Mouse (Mus musculus) neural tube, embryonic 15.5 days (tissue): ENCODE data around the gene Calr3. TPM values are rescaled to one million over a fixed set of nuclear protein-coding genes. Genes with fewer than 3 reads are reported as not detected.
A peak's percentile ranks its signal among the peaks of the same experiment; 100 is the strongest.

Experiments
- ATAC-seq: fragments of 200-750 bp; cut with Nextera tagmentation; 2 replicates; pipeline ENCODE4 v1.8.0; 2017; ENCODE audit warnings: mild to moderate bottlenecking, moderate TSS enrichment, moderate library complexity; ENCODE audit not compliant: low FRiP score
- H3K27ac ChIP-seq: fragments of 300-500 bp; sonication (generic); replicated peaks from 2 replicates; pipeline ENCODE4 v1.5.1; 2015; ENCODE audit warnings: mild to moderate bottlenecking, inconsistent platforms
- H3K27me3 ChIP-seq: fragments of 300-500 bp; sonication (generic); replicated peaks from 2 replicates; pipeline ENCODE4 v1.6.1; 2015; ENCODE audit warnings: inconsistent platforms
- H3K36me3 ChIP-seq: fragments of 300-500 bp; sonication (generic); 2 replicates; pipeline ENCODE4 v1.6.1; 2015; ENCODE audit warnings: inconsistent platforms
- H3K4me1 ChIP-seq: fragments of 300-500 bp; sonication (generic); 2 replicates; pipeline ENCODE4 v1.6.1; 2015; ENCODE audit warnings: inconsistent platforms
- H3K4me2 ChIP-seq: fragments of 300-500 bp; sonication (generic); 2 replicates; pipeline ENCODE4 v1.6.1; 2015; ENCODE audit warnings: inconsistent platforms, mild to moderate bottlenecking, moderate library complexity
- H3K4me3 ChIP-seq: fragments of 300-500 bp; sonication (generic); replicated peaks from 2 replicates; pipeline ENCODE4 v1.5.1; 2015; ENCODE audit warnings: mild to moderate bottlenecking, inconsistent platforms
- H3K9ac ChIP-seq: fragments of 300-500 bp; sonication (generic); replicated peaks from 2 replicates; pipeline ENCODE4 v1.6.1; 2015; ENCODE audit warnings: mild to moderate bottlenecking, inconsistent platforms
- H3K9me3 ChIP-seq: fragments of 300-500 bp; sonication (generic); replicated peaks from 2 replicates; pipeline ENCODE4 v1.6.1; 2016; ENCODE audit warnings: inconsistent platforms
- WGBS: fragments of 180-500 bp; shearing (Covaris S2); methylation state at CpG from one replicate; pipeline ENCODE4 v1.1.7; 2015; ENCODE audit warnings: mixed read lengths; 5-methylcytosine and 5-hydroxymethylcytosine counted together
- polyA plus RNA-seq: library from polyadenylated mRNA; unstranded; fragments of >200 nt; fragmentation: Nextera tagmentation; extraction: Ambion mirVana; gene quantifications from 2 replicates; pipeline ENCODE4 v1.2.1, GENCODE M21; 2015

Calr3 gene
- polyA plus RNA-seq, 1 experiment from 2014 or later: 0.99 TPM

DNA sequence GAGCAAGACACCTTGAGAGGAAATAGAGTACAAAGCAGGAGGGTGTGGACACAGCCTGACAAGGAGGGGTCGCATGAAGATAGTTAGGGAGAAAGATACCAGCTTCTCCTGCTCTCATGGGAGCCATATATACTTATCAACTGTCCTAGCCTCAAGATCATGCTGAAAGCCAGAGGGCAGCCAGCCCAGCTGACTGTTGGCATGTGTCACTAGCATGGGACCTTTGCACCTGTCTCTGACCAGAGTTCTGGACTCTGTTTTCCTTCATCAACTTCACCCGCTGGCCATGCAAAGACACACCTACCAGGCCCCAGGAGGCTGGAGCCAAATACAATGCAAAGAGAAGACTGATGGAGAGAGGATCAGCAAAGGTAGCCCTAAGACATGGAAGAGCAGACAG, 25.6 kb upstream of the Calr3 start:
- peaks cover 12% of the 10 kb centered on the region for H3K4me1 ChIP-seq
- no peaks in the 10 kb centered on the region for H3K27me3 ChIP-seq
- H3K4me3 ChIP-seq: no peak overlapping the region
- WGBS: 95% methylated on average over 2 of the region's 2 CpGs
- no peak overlapping the region for H3K9ac ChIP-seq
- H3K27ac ChIP-seq: no peak overlapping the region
- H3K36me3 ChIP-seq: peaks cover 88% of the 10 kb centered on the region
- no peak for ATAC-seq
- H3K9me3 ChIP-seq: no peaks in the 10 kb centered on the region
- no peak overlapping the region for H3K4me2 ChIP-seq

DNA sequence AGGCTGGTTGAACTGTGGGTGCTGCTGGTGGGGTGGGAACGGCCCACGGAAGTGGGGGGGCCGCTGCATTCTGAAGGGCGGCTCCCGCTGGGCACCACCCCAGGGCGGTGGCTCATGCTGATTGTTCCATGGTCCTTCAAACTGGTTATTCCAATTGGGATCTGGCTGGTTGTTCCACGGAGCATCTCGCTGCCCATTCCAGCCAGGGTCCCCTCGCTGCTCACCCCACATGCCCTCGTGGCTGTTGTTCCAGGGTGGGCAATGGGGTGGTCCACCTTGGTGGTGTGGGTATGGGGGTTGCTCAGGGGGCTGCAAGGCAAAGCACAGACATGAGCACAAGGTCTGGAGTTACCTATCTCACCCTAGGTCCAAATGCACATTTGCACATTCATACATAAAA, 20.5 kb upstream of the Calr3 start:
- H3K9ac ChIP-seq: no peak overlapping the region
- no peaks in the 10 kb centered on the region for H3K27me3 ChIP-seq
- no peak overlapping the region for H3K4me2 ChIP-seq
- H3K9me3 ChIP-seq: no peaks in the 10 kb centered on the region
- no peak for ATAC-seq
- WGBS: 96% methylated on average over 10 of the region's 10 CpGs
- no peaks in the 10 kb centered on the region for H3K4me1 ChIP-seq
- H3K4me3 ChIP-seq: no peak overlapping the region
- H3K27ac ChIP-seq: no peak overlapping the region
- H3K36me3 ChIP-seq: peaks cover 97% of the 10 kb centered on the region

DNA sequence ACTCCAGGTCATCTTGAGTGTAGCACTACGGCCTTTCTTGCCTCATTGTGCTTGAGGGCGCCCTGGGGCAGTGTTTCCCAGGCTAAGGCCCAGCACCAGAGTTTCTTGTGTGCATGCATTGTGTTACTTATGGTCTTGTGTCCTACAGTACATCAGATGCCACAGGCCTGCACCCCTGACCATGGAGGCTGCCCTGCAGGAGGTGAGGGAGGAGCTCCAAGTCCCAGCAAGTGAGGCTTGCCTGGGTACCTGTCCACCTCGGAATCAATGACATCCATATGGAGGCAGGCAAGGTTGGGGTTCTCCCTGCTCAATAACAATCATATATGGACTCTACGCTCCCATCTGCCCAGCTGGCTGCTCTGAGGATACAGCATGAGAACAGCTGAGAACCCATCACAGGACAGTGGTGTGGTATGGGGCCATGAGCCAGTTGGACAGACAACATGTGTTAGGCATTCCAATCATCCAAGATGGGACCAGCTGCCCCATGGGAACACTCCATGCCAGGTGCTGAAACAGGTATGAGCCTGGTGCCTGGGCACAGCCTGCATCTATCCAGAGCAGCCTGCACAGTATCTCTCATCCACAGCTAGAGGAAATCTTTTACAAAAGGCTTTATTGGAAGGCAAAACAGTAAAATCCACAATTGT, 16.3 kb upstream of the Calr3 start:
- Histone ChIP-seq H3K4me1 (no peaks in the 10 kb centered on the region), H3K4me3 (no peak overlapping the region), H3K4me2 (no peak overlapping the region), H3K9ac (no peak overlapping the region), H3K27me3 (no peaks in the 10 kb centered on the region), H3K27ac (no peak overlapping the region), H3K9me3 (no peaks in the 10 kb centered on the region), H3K36me3 (peaks cover 76% of the 10 kb centered on the region)
- 92% methylated on average over 4 of the region's 4 CpGs for WGBS
- no peak for ATAC-seq

DNA sequence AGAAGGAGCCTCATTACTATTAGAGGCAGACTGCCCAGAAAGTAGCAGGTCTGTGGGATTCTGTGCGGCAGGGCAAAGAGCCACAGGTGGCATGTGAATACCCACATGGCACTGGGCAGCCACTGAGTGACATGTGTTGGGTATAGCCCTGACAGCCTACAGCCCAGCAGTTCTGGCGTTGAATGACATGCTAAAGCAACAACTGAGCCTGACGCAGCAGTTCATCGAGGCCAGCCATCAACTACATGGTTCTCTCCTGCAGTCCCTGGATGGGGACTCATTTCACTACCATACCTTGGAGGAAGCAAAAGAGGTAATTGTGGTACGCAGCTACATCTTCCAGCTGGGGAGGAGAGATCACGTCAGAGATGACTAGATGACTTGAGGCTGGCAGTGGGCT, 14.8 kb upstream of the Calr3 start:
- peaks cover 76% of the 10 kb centered on the region for H3K36me3 ChIP-seq
- no peak overlapping the region for H3K4me3 ChIP-seq
- WGBS: 94% methylated on average over 6 of the region's 6 CpGs
- H3K9ac ChIP-seq: no peak overlapping the region
- no peak for ATAC-seq
- no peak overlapping the region for H3K27ac ChIP-seq
- no peaks in the 10 kb centered on the region for H3K4me1 ChIP-seq
- no peak overlapping the region for H3K4me2 ChIP-seq
- no peaks in the 10 kb centered on the region for H3K27me3 ChIP-seq
- H3K9me3 ChIP-seq: no peaks in the 10 kb centered on the region

DNA sequence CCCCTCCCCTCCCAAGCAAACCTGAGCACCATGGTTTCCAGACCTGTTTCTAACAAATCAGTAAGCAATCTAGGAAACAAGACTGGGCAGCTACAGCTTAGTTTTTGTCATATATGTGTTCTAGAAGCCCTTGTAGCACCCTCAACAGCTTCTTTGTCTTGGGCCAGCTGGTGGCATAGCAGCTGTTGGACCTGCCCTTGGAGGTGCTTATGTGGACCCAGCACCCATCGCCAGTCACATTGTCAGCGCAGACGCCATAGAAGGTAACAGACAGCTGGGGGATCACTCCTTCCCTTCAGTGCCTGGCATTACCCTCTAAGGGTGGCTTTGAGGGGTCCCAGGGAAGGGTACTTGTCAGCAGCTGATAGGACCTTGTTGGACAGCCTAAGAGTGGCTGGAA, 14.1 kb upstream of the Calr3 start:
- Histone ChIP-seq H3K4me1 (no peaks in the 10 kb centered on the region), H3K9ac (no peak overlapping the region), H3K36me3 (peaks cover 75% of the 10 kb centered on the region), H3K9me3 (no peaks in the 10 kb centered on the region), H3K27ac (no peak overlapping the region), H3K4me2 (no peak overlapping the region), H3K27me3 (no peaks in the 10 kb centered on the region), H3K4me3 (no peak overlapping the region)
- 92% methylated on average over 3 of the region's 3 CpGs for WGBS
- no peak for ATAC-seq

DNA sequence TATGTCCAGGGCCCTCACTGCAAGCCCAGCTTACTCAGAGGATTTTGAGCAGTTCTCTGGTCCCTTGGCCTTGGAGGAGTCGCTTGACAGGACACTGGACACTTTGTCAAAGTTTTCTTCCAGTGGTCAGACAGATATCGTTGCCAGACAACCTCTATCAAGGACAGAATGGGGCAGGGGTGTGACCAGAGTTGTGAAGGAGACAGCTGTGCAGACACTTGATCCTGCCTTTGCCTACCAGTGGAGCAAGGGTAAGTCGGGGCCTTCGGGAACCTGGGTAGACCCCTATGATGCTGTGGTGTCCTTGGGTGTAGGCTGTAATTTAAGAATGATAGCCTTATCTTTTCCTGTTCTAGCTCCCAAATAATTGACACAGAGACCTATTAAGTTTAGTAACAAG, 11.6 kb upstream of the Calr3 start:
- H3K27ac ChIP-seq: no peak overlapping the region
- ATAC-seq: no peak
- H3K4me1 ChIP-seq: no peaks in the 10 kb centered on the region
- WGBS: 93% methylated on average over 4 of the region's 4 CpGs
- H3K36me3 ChIP-seq: peaks cover 68% of the 10 kb centered on the region
- H3K4me3 ChIP-seq: no peak overlapping the region
- H3K4me2 ChIP-seq: no peak overlapping the region
- H3K9me3 ChIP-seq: no peaks in the 10 kb centered on the region
- H3K9ac ChIP-seq: no peak overlapping the region
- no peaks in the 10 kb centered on the region for H3K27me3 ChIP-seq

DNA sequence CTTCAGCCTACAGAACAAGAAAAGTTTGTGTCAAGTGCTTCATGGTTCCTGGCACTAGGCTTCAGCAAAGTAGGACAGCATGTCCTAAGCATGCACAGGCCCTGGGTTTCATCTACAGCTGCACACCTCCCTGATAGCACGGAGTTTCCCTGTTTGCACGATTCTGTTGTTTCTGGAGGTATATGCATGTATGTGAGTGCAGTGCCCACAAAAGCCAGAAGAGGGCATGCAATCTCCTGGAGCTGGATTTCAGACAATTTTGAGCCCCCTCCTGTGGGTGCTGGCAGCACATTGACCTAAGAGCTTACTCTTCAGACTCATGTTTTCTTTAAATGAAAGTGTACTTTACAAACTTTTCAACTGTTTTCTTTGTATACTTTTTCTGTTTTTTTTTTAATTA, 10.2 kb upstream of the Calr3 start:
- H3K27me3 ChIP-seq: no peaks in the 10 kb centered on the region
- peaks cover 68% of the 10 kb centered on the region for H3K36me3 ChIP-seq
- H3K4me2 ChIP-seq: no peak overlapping the region
- no peak for ATAC-seq
- H3K27ac ChIP-seq: no peak overlapping the region
- H3K4me1 ChIP-seq: no peaks in the 10 kb centered on the region
- no peak overlapping the region for H3K9ac ChIP-seq
- H3K4me3 ChIP-seq: no peak overlapping the region
- no peaks in the 10 kb centered on the region for H3K9me3 ChIP-seq
- WGBS: 98% methylated on average over 2 of the region's 2 CpGs

DNA sequence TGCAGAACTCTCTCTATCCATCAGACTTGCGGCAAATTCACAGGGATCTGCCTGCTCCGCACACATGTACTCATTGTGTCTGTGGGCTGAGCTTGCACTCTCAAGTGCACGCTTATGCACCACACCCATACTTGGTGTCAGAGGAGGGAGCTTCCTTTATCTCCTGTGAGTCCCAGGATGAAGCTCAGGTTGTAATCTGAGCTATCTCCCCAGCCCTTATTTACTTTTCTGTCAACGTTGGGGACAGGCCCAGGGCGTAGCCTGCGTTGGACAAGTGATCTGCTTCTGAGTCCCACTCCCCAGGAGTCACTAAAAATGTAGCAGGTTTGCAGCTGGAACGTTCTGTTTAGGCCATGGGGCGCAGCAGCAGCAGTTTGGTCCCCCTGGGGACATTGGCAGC, 7.8 kb upstream of the Calr3 start:
- WGBS: 91% methylated on average over 8 of the region's 8 CpGs
- Histone ChIP-seq H3K4me1 (peaks cover 9% of the 10 kb centered on the region), H3K36me3 (peaks cover 60% of the 10 kb centered on the region), H3K9ac (no peak overlapping the region), H3K27me3 (no peaks in the 10 kb centered on the region), H3K9me3 (no peaks in the 10 kb centered on the region), H3K27ac (no peak overlapping the region), H3K4me2 (no peak overlapping the region), H3K4me3 (no peak overlapping the region)
- ATAC-seq: no peak

DNA sequence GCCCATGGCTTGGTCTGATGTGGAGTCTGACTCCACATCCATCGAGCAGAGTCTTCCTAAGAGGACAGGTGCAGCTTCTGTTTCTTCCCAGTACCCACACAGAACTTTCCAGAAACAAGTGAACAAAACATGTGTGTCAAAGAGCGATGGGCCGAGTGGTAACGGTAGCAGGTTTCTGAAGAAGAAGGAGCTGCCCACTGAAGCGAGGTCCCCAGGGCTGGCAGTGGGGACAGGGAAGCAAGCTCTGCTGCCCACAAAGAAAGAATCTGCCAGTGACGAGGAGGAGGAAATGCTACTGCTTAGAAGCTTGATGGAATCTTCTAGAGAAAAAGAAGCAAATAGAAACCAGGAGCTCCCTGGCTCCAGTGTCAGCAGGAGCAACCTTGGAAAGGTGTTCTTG, 1.4 kb upstream of the Calr3 start:
- H3K27ac ChIP-seq: no peak overlapping the region
- ATAC-seq: no peak
- no peaks in the 10 kb centered on the region for H3K9me3 ChIP-seq
- no peaks in the 10 kb centered on the region for H3K27me3 ChIP-seq
- H3K4me1 ChIP-seq: peaks cover 34% of the 10 kb centered on the region
- no peak overlapping the region for H3K4me3 ChIP-seq
- H3K9ac ChIP-seq: no peak overlapping the region
- H3K36me3 ChIP-seq: peaks cover 14% of the 10 kb centered on the region
- 95% methylated on average over 6 of the region's 6 CpGs for WGBS
- peak overlapping the region; percentile 15; the same call in 1 of the 2 replicates for H3K4me2 ChIP-seq

DNA sequence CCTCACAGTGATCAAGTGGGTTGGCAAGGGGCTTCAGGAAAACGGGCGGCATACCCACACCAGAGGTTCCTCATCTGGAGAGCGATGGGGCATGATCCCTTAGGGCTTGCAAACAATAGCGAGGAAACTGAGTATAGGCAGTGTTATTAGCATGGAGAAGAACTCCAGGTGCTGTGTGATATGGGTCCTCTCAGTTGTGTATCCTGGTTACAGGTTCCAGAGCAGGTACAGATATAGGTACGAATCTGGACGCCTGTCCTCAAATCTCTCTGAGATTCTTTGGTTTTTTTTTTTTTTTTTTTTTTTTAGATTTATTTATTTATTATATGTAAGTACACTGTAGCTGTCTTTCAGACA, 302 bp upstream of the Calr3 start:
- Histone ChIP-seq H3K4me1 (peaks cover 34% of the 10 kb centered on the region), H3K9me3 (no peaks in the 10 kb centered on the region), H3K27ac (peak overlapping the region; percentile 73), H3K27me3 (no peaks in the 10 kb centered on the region), H3K4me3 (peak overlapping the region; percentile 48), H3K36me3 (peaks cover 3% of the 10 kb centered on the region; the same call in 1 of the 2 replicates), H3K9ac (peak overlapping the region; percentile 46), H3K4me2 (peak overlapping the region; percentile 68)
- WGBS: 33% methylated on average over 6 of the region's 6 CpGs
- ATAC-seq: peak; percentile 73

DNA sequence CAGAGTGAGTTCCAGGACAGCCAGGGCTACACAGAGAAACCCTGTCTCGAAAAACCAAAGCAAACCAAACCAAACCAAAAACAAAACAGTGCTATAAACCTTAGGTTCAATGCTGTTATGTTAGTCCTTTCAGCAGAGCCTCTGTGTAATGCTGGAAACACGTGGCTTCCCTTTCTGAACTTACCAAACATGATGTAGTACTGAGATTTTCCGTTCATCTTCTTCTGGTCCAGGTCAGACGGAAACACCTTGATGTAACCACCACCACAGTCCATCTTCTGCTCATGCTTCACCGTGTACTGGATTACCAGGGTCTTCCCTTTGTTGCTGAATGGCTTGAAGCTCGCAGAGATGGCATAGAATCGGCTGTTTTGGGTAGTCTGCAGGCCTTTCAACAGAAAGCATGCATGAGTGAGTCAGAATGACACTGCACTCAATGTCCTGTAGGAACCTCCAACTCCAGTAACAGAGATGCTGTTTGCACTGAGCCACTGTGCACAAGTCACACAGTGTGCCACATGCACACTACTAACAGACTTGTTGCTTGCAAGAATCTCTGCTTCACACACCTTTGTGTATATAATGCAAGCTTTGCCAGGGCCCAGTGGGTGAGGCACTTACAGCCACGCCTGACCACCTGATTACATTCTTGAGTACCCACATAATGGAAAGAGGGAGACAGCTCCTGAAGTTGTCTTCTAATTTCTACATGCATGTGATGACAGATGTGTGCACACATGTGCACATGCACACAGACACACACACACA, 5.2 kb downstream of the Calr3 start:
- H3K4me3 ChIP-seq: no peak overlapping the region
- no peaks in the 10 kb centered on the region for H3K27me3 ChIP-seq
- ATAC-seq: no peak

DNA sequence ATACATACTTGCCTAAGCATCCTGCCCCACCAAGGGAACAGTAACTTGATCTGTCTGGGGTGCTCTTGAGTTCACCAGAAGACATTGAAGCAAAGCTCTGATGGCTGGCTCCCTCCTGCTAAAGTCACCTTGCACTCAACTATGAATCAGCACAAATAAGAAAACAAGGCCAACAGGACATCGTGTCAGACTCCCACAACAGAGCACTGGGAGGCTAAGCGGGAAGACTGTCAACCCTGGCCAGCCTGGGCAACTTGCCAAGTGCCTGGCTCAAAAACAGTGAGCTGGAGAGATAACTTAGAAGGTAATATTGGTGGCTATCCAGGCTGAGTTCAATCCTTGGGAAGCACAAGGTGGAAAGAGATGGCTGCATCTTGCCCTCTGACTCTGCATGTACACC, 8.7 kb downstream of the Calr3 start:
- Histone ChIP-seq H3K4me2 (no peak overlapping the region), H3K27me3 (no peaks in the 10 kb centered on the region), H3K9me3 (no peaks in the 10 kb centered on the region), H3K36me3 (no peaks in the 10 kb centered on the region), H3K9ac (no peak overlapping the region), H3K27ac (no peak overlapping the region), H3K4me3 (no peak overlapping the region), H3K4me1 (no peaks in the 10 kb centered on the region)
- no peak for ATAC-seq
- WGBS: 25% methylated on average over 2 of the region's 2 CpGs

More for the DNA sequence above, 5.2 kb downstream of the Calr3 start:
- WGBS: 74% methylated on average over 8 of the region's 8 CpGs
- no peaks in the 10 kb centered on the region for H3K9me3 ChIP-seq
- H3K9ac ChIP-seq: no peak overlapping the region
- no peak overlapping the region for H3K27ac ChIP-seq
- H3K36me3 ChIP-seq: no peaks in the 10 kb centered on the region
- no peak overlapping the region for H3K4me2 ChIP-seq
- peaks cover 4% of the 10 kb centered on the region for H3K4me1 ChIP-seq
